Mouse (Mus musculus) testis, adult 2 months (tissue): Measurements from ENCODE around the gene Coa3.

Experiments
- CTCF ChIP-seq: fragments of 200-500 bp; IDR thresholded peaks from 2 replicates; pipeline ENCODE4 v1.5.1; 2012; ENCODE audit warnings: low read depth, mild to moderate bottlenecking, inconsistent platforms, low read length, moderate library complexity; ENCODE audit not compliant: control insufficient read depth, insufficient read depth, insufficient replicate concordance
- POLR2A ChIP-seq: fragments of 200-500 bp; IDR thresholded peaks from 2 replicates; pipeline ENCODE4 v1.6.1; 2012; ENCODE audit warnings: low read depth, mild to moderate bottlenecking, inconsistent platforms, low read length, moderate library complexity; ENCODE audit not compliant: control insufficient read depth

- TF ChIP-seq CTCF = no peak
- no peak; the same call in 1 of the 2 replicates for TF ChIP-seq POLR2A
Measured at GRCm38 (mm10) chr11:101279193-101279569, 267 bp upstream of the Coa3 start.
